Mouse (Mus musculus) midbrain, embryonic 11.5 days (tissue): ENCODE measurements around the gene Pik3cb. TPM values are rescaled to one million over a fixed set of nuclear protein-coding genes. Genes with fewer than 3 reads are reported as not detected.

ENCODE experiments used
- ATAC-seq: fragments of 200-750 bp; cut with Nextera tagmentation; 2 replicates; pipeline ENCODE4 v1.8.0; 2017; ENCODE audit warnings: moderate TSS enrichment, moderate library complexity; ENCODE audit not compliant: low FRiP score
- DNase-seq: peaks from one replicate; pipeline ENCODE4 v3.0.0; 2015; ENCODE audit warnings: low spot score; ENCODE audit errors: missing footprints
- H3K27ac ChIP-seq: fragments of 300-500 bp; sonication (generic); 2 replicates; pipeline ENCODE4 v1.5.1; 2014; ENCODE audit warnings: low read depth, low read length
- H3K27me3 ChIP-seq: fragments of 300-500 bp; sonication (generic); 2 replicates; pipeline ENCODE4 v1.6.1; 2014; ENCODE audit warnings: mild to moderate bottlenecking, low read length, moderate library complexity, mixed read lengths; ENCODE audit not compliant: control insufficient read depth, insufficient read depth
- H3K36me3 ChIP-seq: fragments of 300-500 bp; sonication (generic); 2 replicates; pipeline ENCODE4 v1.6.1; 2014; ENCODE audit warnings: mild to moderate bottlenecking, low read length, moderate library complexity, mixed read lengths; ENCODE audit not compliant: control insufficient read depth, insufficient read depth
- H3K4me1 ChIP-seq: fragments of 300-500 bp; sonication (generic); 2 replicates; pipeline ENCODE4 v1.6.1; 2014; ENCODE audit warnings: low read length; ENCODE audit not compliant: control insufficient read depth, insufficient read depth
- H3K4me2 ChIP-seq: fragments of 300-500 bp; sonication (generic); 2 replicates; pipeline ENCODE4 v1.6.1; 2014; ENCODE audit warnings: mild to moderate bottlenecking, moderate library complexity
- H3K4me3 ChIP-seq: fragments of 300-500 bp; sonication (generic); 2 replicates; pipeline ENCODE4 v1.5.1; 2014; ENCODE audit warnings: low read depth, low read length
- H3K9ac ChIP-seq: fragments of 300-500 bp; sonication (generic); 2 replicates; pipeline ENCODE4 v1.6.1; 2014; ENCODE audit warnings: low read length
- H3K9me3 ChIP-seq: fragments of 300-500 bp; sonication (generic); 2 replicates; pipeline ENCODE4 v1.6.1; 2016; ENCODE audit warnings: low read length; ENCODE audit not compliant: control insufficient read depth
- WGBS: fragments of 180-500 bp; shearing (Covaris S2); extraction: QIAGEN DNeasy Blood & Tissue Kit; methylation state at CpG from one replicate; pipeline ENCODE4 v1.1.7; 2014; 5-methylcytosine and 5-hydroxymethylcytosine counted together
- polyA plus RNA-seq: library from polyadenylated mRNA; unstranded; fragments of >200 nt; fragmentation: Nextera tagmentation; extraction: Ambion mirVana; gene quantifications from 2 replicates; pipeline ENCODE4 v1.2.1, GENCODE M21; 2014

Gene Pik3cb
- polyA plus RNA-seq, 1 experiment from 2014 or later, result 1.1 TPM

- H3K9ac ChIP-seq, result no peak overlapping the region
- no peak overlapping the region for H3K4me3 ChIP-seq
- WGBS, result 87% methylated on average over 5 of the region's 5 CpGs
- no peaks in the 10 kb centered on the region for H3K9me3 ChIP-seq
- ATAC-seq (no peak), DNase-seq (no peak)
- no peaks in the 10 kb centered on the region for H3K36me3 ChIP-seq
- H3K27me3 ChIP-seq, result no peaks in the 10 kb centered on the region
- H3K4me1 ChIP-seq, result peaks cover 7% of the 10 kb centered on the region; the same call in 1 of the 2 replicates
- no peak overlapping the region for H3K4me2 ChIP-seq
- no peak overlapping the region; the same call in 1 of the 2 replicates for H3K27ac ChIP-seq
Observed at GRCm38 (mm10) chr9:99166946-99167345, 26.5 kb upstream of the Pik3cb start.

GRCm38 (mm10) chr9:99165956-99166355 lies 25.5 kb upstream of the Pik3cb start:
- 76% methylated on average over 6 of the region's 6 CpGs for WGBS
- H3K27ac ChIP-seq, result no peak overlapping the region
- no peak overlapping the region for H3K4me3 ChIP-seq
- no peaks in the 10 kb centered on the region for H3K36me3 ChIP-seq
- peaks cover 7% of the 10 kb centered on the region; the same call in 1 of the 2 replicates for H3K4me1 ChIP-seq
- no peaks in the 10 kb centered on the region for H3K27me3 ChIP-seq
- H3K9ac ChIP-seq, result no peak overlapping the region
- ATAC-seq (no peak), DNase-seq (no peak)
- H3K9me3 ChIP-seq, result no peaks in the 10 kb centered on the region
- no peak overlapping the region for H3K4me2 ChIP-seq

GRCm38 (mm10) chr9:99164664-99165226 lies 24.3 kb upstream of the Pik3cb start:
- ATAC-seq (no peak), DNase-seq (no peak)
- WGBS, result 79% methylated on average over 3 of the region's 3 CpGs
- no peak overlapping the region for H3K27ac ChIP-seq
- H3K9me3 ChIP-seq, result no peaks in the 10 kb centered on the region
- no peaks in the 10 kb centered on the region for H3K27me3 ChIP-seq
- no peak overlapping the region for H3K4me3 ChIP-seq
- no peak overlapping the region for H3K9ac ChIP-seq
- H3K4me2 ChIP-seq, result no peak overlapping the region
- H3K36me3 ChIP-seq, result no peaks in the 10 kb centered on the region
- H3K4me1 ChIP-seq, result peaks cover 7% of the 10 kb centered on the region; the same call in 1 of the 2 replicates

GRCm38 (mm10) chr9:99164148-99164503 lies 23.7 kb upstream of the Pik3cb start:
- Histone ChIP-seq H3K4me2 (0 out of 2 replicates have a peak overlapping the region, but pooled peaks have one; percentile 33), H3K9ac (peak overlapping the region; percentile 36), H3K9me3 (no peaks in the 10 kb centered on the region), H3K36me3 (no peaks in the 10 kb centered on the region), H3K27ac (no peak overlapping the region), H3K4me3 (no peak overlapping the region), H3K27me3 (no peaks in the 10 kb centered on the region), H3K4me1 (peaks cover 7% of the 10 kb centered on the region; the same call in 1 of the 2 replicates)
- 62% methylated on average over 9 of the region's 9 CpGs for WGBS
- DNase-seq, result no peak
- ATAC-seq, result no peak

GRCm38 (mm10) chr9:99163420-99164147 lies 23.2 kb upstream of the Pik3cb start:
- peak overlapping the region; percentile 36 for H3K9ac ChIP-seq
- no peaks in the 10 kb centered on the region for H3K27me3 ChIP-seq
- H3K4me3 ChIP-seq, result no peak overlapping the region
- 0 out of 2 replicates have a peak overlapping the region, but pooled peaks have one; percentile 25 for H3K27ac ChIP-seq
- peak overlapping the region; percentile 33; the same call in 1 of the 2 replicates for H3K4me2 ChIP-seq
- DNase-seq (peak; percentile 92), ATAC-seq (peak; percentile 55; the same call in 1 of the 2 replicates)
- no peaks in the 10 kb centered on the region for H3K36me3 ChIP-seq
- no peaks in the 10 kb centered on the region for H3K9me3 ChIP-seq
- 10% methylated on average over 15 of the region's 15 CpGs for WGBS
- H3K4me1 ChIP-seq, result peaks cover 7% of the 10 kb centered on the region; the same call in 1 of the 2 replicates

GRCm38 (mm10) chr9:99162839-99163238 lies 22.4 kb upstream of the Pik3cb start:
- H3K27ac ChIP-seq, result no peak overlapping the region

GRCm38 (mm10) chr9:99160780-99161179 lies 20.4 kb upstream of the Pik3cb start:
- Histone ChIP-seq H3K27me3 (no peaks in the 10 kb centered on the region), H3K4me1 (peaks cover 7% of the 10 kb centered on the region; the same call in 1 of the 2 replicates), H3K4me3 (no peak overlapping the region), H3K9ac (no peak overlapping the region), H3K4me2 (no peak overlapping the region), H3K27ac (no peak overlapping the region), H3K9me3 (no peaks in the 10 kb centered on the region), H3K36me3 (no peaks in the 10 kb centered on the region)
- DNase-seq (no peak), ATAC-seq (no peak)
- 93% methylated on average over 5 of the region's 5 CpGs for WGBS

More at GRCm38 (mm10) chr9:99162839-99163238, 22.4 kb upstream of the Pik3cb start:
- H3K9ac ChIP-seq, result no peak overlapping the region
- no peaks in the 10 kb centered on the region for H3K9me3 ChIP-seq
- H3K4me2 ChIP-seq, result no peak overlapping the region
- no peak overlapping the region for H3K4me3 ChIP-seq
- peaks cover 7% of the 10 kb centered on the region; the same call in 1 of the 2 replicates for H3K4me1 ChIP-seq
- ATAC-seq (no peak), DNase-seq (no peak)
- no peaks in the 10 kb centered on the region for H3K27me3 ChIP-seq
- H3K36me3 ChIP-seq, result no peaks in the 10 kb centered on the region
- 89% methylated on average over 2 of the region's 2 CpGs for WGBS

- Histone ChIP-seq H3K4me1 (peaks cover 7% of the 10 kb centered on the region; the same call in 1 of the 2 replicates), H3K36me3 (no peaks in the 10 kb centered on the region), H3K9me3 (no peaks in the 10 kb centered on the region), H3K9ac (no peak overlapping the region), H3K4me3 (no peak overlapping the region), H3K27me3 (no peaks in the 10 kb centered on the region), H3K4me2 (no peak overlapping the region), H3K27ac (no peak overlapping the region)
- WGBS, result 89% methylated on average over 5 of the region's 5 CpGs
- ATAC-seq (no peak), DNase-seq (no peak)
Observed at GRCm38 (mm10) chr9:99159932-99160331, 19.5 kb upstream of the Pik3cb start.

- Histone ChIP-seq H3K36me3 (no peaks in the 10 kb centered on the region), H3K4me2 (no peak overlapping the region), H3K9me3 (no peaks in the 10 kb centered on the region), H3K4me3 (no peak overlapping the region), H3K27me3 (no peaks in the 10 kb centered on the region), H3K9ac (no peak overlapping the region), H3K4me1 (peaks cover 4% of the 10 kb centered on the region; the same call in 1 of the 2 replicates), H3K27ac (no peak overlapping the region)
- WGBS, result 81% methylated on average over 6 of the region's 6 CpGs
- ATAC-seq (no peak), DNase-seq (no peak)
Observed at GRCm38 (mm10) chr9:99158708-99159107, 18.3 kb upstream of the Pik3cb start.
